Mouse (Mus musculus): Measurements from ENCODE around the gene 1600015I10Rik. TPM values are rescaled to one million over a fixed set of nuclear protein-coding genes. Genes with fewer than 3 reads are reported as not detected.
"Not testable (repeated sequence)": the region's sequence is repeated elsewhere in the genome, so short reads cannot be mapped to it uniquely, and the experiment has no call there.

1600015I10Rik gene
- polyA plus RNA-seq, 1 experiment, result not detected

- Histone ChIP-seq H3K9me3 (ENCODE audit: control insufficient read depth, low read length) (no peaks in the 10 kb centered on the region), H3K4me1 (ENCODE audit: control insufficient read depth) (no peaks in the 10 kb centered on the region), H3K36me3 (ENCODE audit: control insufficient read depth) (no peaks in the 10 kb centered on the region), H3K4me3 (replicated peaks) (no peak overlapping the region), H3K27me3 (ENCODE audit: control insufficient read depth) (no peaks in the 10 kb centered on the region)
- TF ChIP-seq GATA1 (IDR thresholded peaks at IDR 0.05; ENCODE audit: low read length) (no peak), TAL1 (IDR thresholded peaks at IDR 0.05; ENCODE audit: low read length) (no peak)
Observed at GRCm38 (mm10) chr6:48956785-48957184, 27.1 kb downstream of the 1600015I10Rik start.

GRCm38 (mm10) chr6:48958053-48958452 lies 28.4 kb downstream of the 1600015I10Rik start:
- Histone ChIP-seq H3K4me1 (ENCODE audit: control insufficient read depth) (no peaks in the 10 kb centered on the region), H3K4me3 (replicated peaks) (no peak overlapping the region), H3K36me3 (ENCODE audit: control insufficient read depth) (no peaks in the 10 kb centered on the region), H3K9me3 (ENCODE audit: control insufficient read depth, low read length) (no peaks in the 10 kb centered on the region), H3K27me3 (ENCODE audit: control insufficient read depth) (no peaks in the 10 kb centered on the region)
- no peak for TF ChIP-seq GATA1 (IDR thresholded peaks at IDR 0.05; ENCODE audit: low read length)
- TF ChIP-seq TAL1 (IDR thresholded peaks at IDR 0.05; ENCODE audit: low read length), result no peak

- H3K4me3 ChIP-seq (replicated peaks); H3K9me3 ChIP-seq (ENCODE audit: control insufficient read depth, low read length); H3K4me1 ChIP-seq (ENCODE audit: control insufficient read depth); H3K27me3 ChIP-seq (ENCODE audit: control insufficient read depth); H3K36me3 ChIP-seq (ENCODE audit: control insufficient read depth): not testable (repeated sequence)
Observed at GRCm38 (mm10) chr6:48959151-48959550, 29.5 kb downstream of the 1600015I10Rik start.

GRCm38 (mm10) chr6:48966696-48967095 lies 37.0 kb downstream of the 1600015I10Rik start:
- H3K4me1 ChIP-seq (ENCODE audit: control insufficient read depth); H3K27me3 ChIP-seq (ENCODE audit: control insufficient read depth); H3K9me3 ChIP-seq (ENCODE audit: control insufficient read depth, low read length); H3K4me3 ChIP-seq (replicated peaks); H3K36me3 ChIP-seq (ENCODE audit: control insufficient read depth): not testable (repeated sequence)

GRCm38 (mm10) chr6:48967868-48968267 lies 38.2 kb downstream of the 1600015I10Rik start:
- TF ChIP-seq GATA1 (IDR thresholded peaks at IDR 0.05; ENCODE audit: low read length) (no peak), TAL1 (IDR thresholded peaks at IDR 0.05; ENCODE audit: low read length) (no peak)
- no peaks in the 10 kb centered on the region for H3K9me3 ChIP-seq (ENCODE audit: control insufficient read depth, low read length)
- no peak overlapping the region for H3K4me3 ChIP-seq (replicated peaks)
- H3K36me3 ChIP-seq (ENCODE audit: control insufficient read depth), result no peaks in the 10 kb centered on the region
- H3K4me1 ChIP-seq (ENCODE audit: control insufficient read depth), result no peaks in the 10 kb centered on the region
- H3K27me3 ChIP-seq (ENCODE audit: control insufficient read depth), result no peaks in the 10 kb centered on the region

GRCm38 (mm10) chr6:48974663-48975062 lies 45.0 kb downstream of the 1600015I10Rik start, which contains the start of gene Doxl2:
Doxl2 (plus strand) TSS chr6:48974963.
- Histone ChIP-seq H3K27me3 (ENCODE audit: control insufficient read depth) (no peaks in the 10 kb centered on the region), H3K4me1 (ENCODE audit: control insufficient read depth) (no peaks in the 10 kb centered on the region), H3K4me3 (replicated peaks) (no peak within 1 kb of the TSS), H3K9me3 (ENCODE audit: control insufficient read depth, low read length) (no peaks in the 10 kb centered on the region), H3K36me3 (ENCODE audit: control insufficient read depth) (no peaks in the 10 kb centered on the region)
- TF ChIP-seq TAL1 (IDR thresholded peaks at IDR 0.05; ENCODE audit: low read length) (no peak), GATA1 (IDR thresholded peaks at IDR 0.05; ENCODE audit: low read length) (no peak)

- Histone ChIP-seq H3K4me3 (replicated peaks) (no peak overlapping the region), H3K9me3 (ENCODE audit: control insufficient read depth, low read length) (no peaks in the 10 kb centered on the region), H3K36me3 (ENCODE audit: control insufficient read depth) (no peaks in the 10 kb centered on the region), H3K27me3 (ENCODE audit: control insufficient read depth) (no peaks in the 10 kb centered on the region), H3K4me1 (ENCODE audit: control insufficient read depth) (no peaks in the 10 kb centered on the region)
- TF ChIP-seq GATA1 (IDR thresholded peaks at IDR 0.05; ENCODE audit: low read length) (no peak), TAL1 (IDR thresholded peaks at IDR 0.05; ENCODE audit: low read length) (no peak)
Observed at GRCm38 (mm10) chr6:48979616-48980015, 49.9 kb downstream of the 1600015I10Rik start.

- no peak overlapping the region for H3K4me3 ChIP-seq (replicated peaks)
- TF ChIP-seq TAL1 (IDR thresholded peaks at IDR 0.05; ENCODE audit: low read length) (no peak), GATA1 (IDR thresholded peaks at IDR 0.05; ENCODE audit: low read length) (no peak)
- no peaks in the 10 kb centered on the region for H3K4me1 ChIP-seq (ENCODE audit: control insufficient read depth)
- H3K9me3 ChIP-seq (ENCODE audit: control insufficient read depth, low read length), result no peaks in the 10 kb centered on the region
- H3K27me3 ChIP-seq (ENCODE audit: control insufficient read depth), result no peaks in the 10 kb centered on the region
- no peaks in the 10 kb centered on the region for H3K36me3 ChIP-seq (ENCODE audit: control insufficient read depth)
Observed at GRCm38 (mm10) chr6:48982305-48982704, 52.6 kb downstream of the 1600015I10Rik start.

Other genes starting within 250 kb of the 1600015I10Rik start
- gene Gimap4, start 245.3 kb upstream of the 1600015I10Rik start, polyA plus RNA-seq (2012), result not detected in 2 replicates
- gene Gimap6, start 221.7 kb upstream of the 1600015I10Rik start, polyA plus RNA-seq (2012), result not detected in 2 replicates
- gene Gm28053, start 211.3 kb upstream of the 1600015I10Rik start, polyA plus RNA-seq (2012), result not detected in 2 replicates
- gene Gimap7, start 211.3 kb upstream of the 1600015I10Rik start, polyA plus RNA-seq (2012), result not detected in 2 replicates
- gene Gimap1, start 190.8 kb upstream of the 1600015I10Rik start, polyA plus RNA-seq (2012), result 0.02 and 0.03 TPM in 2 replicates
- gene Gimap5, start 183.7 kb upstream of the 1600015I10Rik start, polyA plus RNA-seq (2012), result 0.04 and 0.05 TPM in 2 replicates
- 0.02 TPM in 1 of 2 replicates, not detected in the other for gene Gimap3, start 159.0 kb upstream of the 1600015I10Rik start, polyA plus RNA-seq (2012)
- 0.32 and 0.81 TPM in 2 replicates for gene Tmem176a, start 89.0 kb upstream of the 1600015I10Rik start, polyA plus RNA-seq (2012)
- gene Tmem176b, start 88.4 kb upstream of the 1600015I10Rik start, polyA plus RNA-seq (2012), result 0.10 and 0.18 TPM in 2 replicates
- not detected in 2 replicates for gene Aoc1, start 57.0 kb upstream of the 1600015I10Rik start, polyA plus RNA-seq (2012)
- 0.04 TPM in 1 of 2 replicates, not detected in the other for gene Doxl2, start 45.1 kb downstream of the 1600015I10Rik start, polyA plus RNA-seq (2012)
- not detected in 2 replicates for gene Svs1, start 57.0 kb downstream of the 1600015I10Rik start, polyA plus RNA-seq (2012)
- gene Gpnmb, start 106.7 kb downstream of the 1600015I10Rik start, polyA plus RNA-seq (2012), result 0.03 and 0.07 TPM in 2 replicates
- gene Malsu1, start 143.9 kb downstream of the 1600015I10Rik start, polyA plus RNA-seq (2012), result 2.9 and 4.5 TPM in 2 replicates

Measured in erythroblast, embryonic 14.5 days (primary cell).